Mouse (Mus musculus): ENCODE measurements at regions not wholly inside any gene's neighbourhood (a gene's known extent, or its start where the extent isn't known, plus 50 kb on each side); places are given as distances from the start of the nearest gene placed in this dataset.

DNA sequence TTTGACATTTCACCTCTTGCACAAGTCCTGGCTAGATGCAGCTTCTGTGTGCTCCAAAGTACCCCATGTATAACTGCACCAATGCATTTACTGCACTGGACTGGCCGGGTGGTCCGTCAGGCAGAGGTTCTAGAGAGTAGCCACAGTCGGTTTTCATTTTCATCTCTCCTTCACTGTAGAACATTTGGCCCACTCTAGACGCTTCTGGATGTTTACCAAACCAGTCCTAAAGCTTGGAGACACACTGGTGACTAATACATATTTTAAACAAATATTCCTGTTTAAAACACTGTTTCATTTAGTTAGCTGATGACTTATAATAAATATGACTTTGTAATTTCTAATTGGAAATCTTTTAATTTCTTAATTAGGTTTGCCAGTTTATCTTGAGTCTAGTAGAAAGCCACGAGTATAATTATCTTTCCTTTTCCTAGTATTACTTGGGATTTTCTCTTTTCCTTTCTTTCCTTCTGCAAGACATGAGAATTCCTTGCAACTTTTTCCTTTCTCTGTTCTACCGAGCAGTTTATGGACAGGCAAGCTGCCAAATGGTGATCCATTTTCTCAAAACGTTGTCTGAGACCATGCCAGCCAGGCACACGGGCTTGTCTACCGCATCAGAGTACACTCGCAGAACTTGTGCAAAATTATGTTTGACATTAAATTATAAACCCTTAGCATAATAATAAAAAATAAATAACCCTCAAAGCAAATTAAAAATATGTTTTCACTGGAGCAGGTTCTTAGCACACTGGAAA, 250.4 kb upstream of the Zeb2 start:
- no peaks in the 10 kb centered on the region for H3K9me3 ChIP-seq (ENCODE audit: control insufficient read depth, low read length)
- no peak overlapping the region for H3K4me3 ChIP-seq (ENCODE audit: low read depth, low read length)
- H3K27ac ChIP-seq (ENCODE audit: low read depth, low read length), result no peak overlapping the region
- no peak overlapping the region for H3K9ac ChIP-seq (ENCODE audit: low read length)
- no peaks in the 10 kb centered on the region for H3K36me3 ChIP-seq (ENCODE audit: control insufficient read depth, insufficient read depth, low read length)
- H3K4me1 ChIP-seq (replicated peaks; ENCODE audit: control insufficient read depth, insufficient read depth, low read length), result no peaks in the 10 kb centered on the region
- H3K27me3 ChIP-seq (ENCODE audit: control insufficient read depth, insufficient read depth, low read length), result no peaks in the 10 kb centered on the region
- no peak overlapping the region for H3K4me2 ChIP-seq (ENCODE audit: low read depth, low read length, severe bottlenecking)
- ATAC-seq (replicated peaks; ENCODE audit: low FRiP score) (no peak), DNase-seq (ENCODE audit: low spot score) (no peak)
- 92% methylated on average over 10 of the region's 10 CpGs for WGBS

- H3K4me2 ChIP-seq (ENCODE audit: low read depth, low read length, severe bottlenecking), result no peak overlapping the region
- DNase-seq (ENCODE audit: low spot score) (no peak), ATAC-seq (replicated peaks; ENCODE audit: low FRiP score) (peak; percentile 21; the same call in 1 of the 2 replicates)
- no peak overlapping the region for H3K4me3 ChIP-seq (ENCODE audit: low read depth, low read length)
- WGBS, result 55% methylated on average over 7 of the region's 7 CpGs
- no peaks in the 10 kb centered on the region for H3K36me3 ChIP-seq (ENCODE audit: control insufficient read depth, insufficient read depth, low read length)
- H3K27ac ChIP-seq (ENCODE audit: low read depth, low read length), result 0 out of 2 replicates have a peak overlapping the region, but pooled peaks have one; percentile 18
- no peaks in the 10 kb centered on the region for H3K27me3 ChIP-seq (ENCODE audit: control insufficient read depth, insufficient read depth, low read length)
- peaks cover 2% of the 10 kb centered on the region; the same call in 1 of the 2 replicates for H3K4me1 ChIP-seq (replicated peaks; ENCODE audit: control insufficient read depth, insufficient read depth, low read length)
- H3K9ac ChIP-seq (ENCODE audit: low read length), result no peak overlapping the region
- H3K9me3 ChIP-seq (ENCODE audit: control insufficient read depth, low read length), result no peaks in the 10 kb centered on the region
Measured at GRCm38 (mm10) chr2:45357266-45357665, 240.1 kb upstream of the Zeb2 start.

GRCm38 (mm10) chr2:45356558-45357170, 239.5 kb upstream of the Zeb2 start:
- Histone ChIP-seq H3K9ac (ENCODE audit: low read length) (no peak overlapping the region), H3K36me3 (ENCODE audit: control insufficient read depth, insufficient read depth, low read length) (no peaks in the 10 kb centered on the region), H3K27ac (ENCODE audit: low read depth, low read length) (no peak overlapping the region), H3K27me3 (ENCODE audit: control insufficient read depth, insufficient read depth, low read length) (no peaks in the 10 kb centered on the region), H3K9me3 (ENCODE audit: control insufficient read depth, low read length) (no peaks in the 10 kb centered on the region), H3K4me2 (ENCODE audit: low read depth, low read length, severe bottlenecking) (no peak overlapping the region), H3K4me3 (ENCODE audit: low read depth, low read length) (no peak overlapping the region), H3K4me1 (replicated peaks; ENCODE audit: control insufficient read depth, insufficient read depth, low read length) (peaks cover 2% of the 10 kb centered on the region; the same call in 1 of the 2 replicates)
- WGBS, result 37% methylated on average over 8 of the region's 8 CpGs
- ATAC-seq (replicated peaks; ENCODE audit: low FRiP score) (peak; percentile 88), DNase-seq (ENCODE audit: low spot score) (no peak)

DNA sequence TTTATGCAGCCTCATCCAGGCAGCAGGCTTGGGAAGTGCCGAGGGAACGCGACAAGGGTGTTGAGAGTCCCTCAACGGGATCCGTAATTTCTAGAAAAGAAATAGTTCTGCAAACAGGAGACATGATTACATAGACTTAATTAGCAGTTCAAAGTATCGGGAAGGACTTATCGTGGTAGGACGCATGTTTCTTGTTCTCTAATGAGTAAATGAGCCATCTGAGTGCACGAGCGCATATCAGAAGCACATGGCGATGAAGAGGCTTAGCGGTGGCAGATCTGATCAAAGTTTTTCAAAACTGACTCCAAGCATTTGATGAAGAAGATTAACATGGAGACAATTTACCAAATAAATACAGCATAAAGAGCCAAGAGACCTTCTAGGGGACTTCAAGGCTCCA, 238.8 kb upstream of the Zeb2 start:
- no peaks in the 10 kb centered on the region for H3K36me3 ChIP-seq (ENCODE audit: control insufficient read depth, insufficient read depth, low read length)
- peaks cover 2% of the 10 kb centered on the region; the same call in 1 of the 2 replicates for H3K4me1 ChIP-seq (replicated peaks; ENCODE audit: control insufficient read depth, insufficient read depth, low read length)
- H3K9me3 ChIP-seq (ENCODE audit: control insufficient read depth, low read length), result no peaks in the 10 kb centered on the region
- 69% methylated on average over 12 of the region's 12 CpGs for WGBS
- ATAC-seq (replicated peaks; ENCODE audit: low FRiP score) (peak; percentile 32; the same call in 1 of the 2 replicates), DNase-seq (ENCODE audit: low spot score) (no peak)
- H3K27me3 ChIP-seq (ENCODE audit: control insufficient read depth, insufficient read depth, low read length), result no peaks in the 10 kb centered on the region
- H3K4me3 ChIP-seq (ENCODE audit: low read depth, low read length), result no peak overlapping the region
- H3K9ac ChIP-seq (ENCODE audit: low read length), result no peak overlapping the region
- no peak overlapping the region for H3K4me2 ChIP-seq (ENCODE audit: low read depth, low read length, severe bottlenecking)
- 0 out of 2 replicates have a peak overlapping the region, but pooled peaks have one; percentile 37 for H3K27ac ChIP-seq (ENCODE audit: low read depth, low read length)

GRCm38 (mm10) chr2:45351529-45352133, 234.4 kb upstream of the Zeb2 start:
- Histone ChIP-seq H3K27ac (ENCODE audit: low read depth, low read length) (no peak overlapping the region), H3K4me2 (ENCODE audit: low read depth, low read length, severe bottlenecking) (no peak overlapping the region), H3K9ac (ENCODE audit: low read length) (no peak overlapping the region), H3K4me1 (replicated peaks; ENCODE audit: control insufficient read depth, insufficient read depth, low read length) (no peaks in the 10 kb centered on the region), H3K36me3 (ENCODE audit: control insufficient read depth, insufficient read depth, low read length) (no peaks in the 10 kb centered on the region), H3K4me3 (ENCODE audit: low read depth, low read length) (no peak overlapping the region), H3K9me3 (ENCODE audit: control insufficient read depth, low read length) (no peaks in the 10 kb centered on the region), H3K27me3 (ENCODE audit: control insufficient read depth, insufficient read depth, low read length) (no peaks in the 10 kb centered on the region)
- 83% methylated on average over 1 of the region's 1 CpGs for WGBS
- DNase-seq (ENCODE audit: low spot score), result no peak
- no peak for ATAC-seq (replicated peaks; ENCODE audit: low FRiP score)

GRCm38 (mm10) chr2:45346358-45346757, 229.2 kb upstream of the Zeb2 start:
- H3K4me3 ChIP-seq (ENCODE audit: low read depth, low read length), result no peak overlapping the region
- H3K4me1 ChIP-seq (replicated peaks; ENCODE audit: control insufficient read depth, insufficient read depth, low read length), result no peaks in the 10 kb centered on the region
- H3K27me3 ChIP-seq (ENCODE audit: control insufficient read depth, insufficient read depth, low read length), result no peaks in the 10 kb centered on the region
- no peak overlapping the region for H3K27ac ChIP-seq (ENCODE audit: low read depth, low read length)
- no peak overlapping the region for H3K9ac ChIP-seq (ENCODE audit: low read length)
- 81% methylated on average over 5 of the region's 5 CpGs for WGBS
- H3K9me3 ChIP-seq (ENCODE audit: control insufficient read depth, low read length), result no peaks in the 10 kb centered on the region
- no peak for DNase-seq (ENCODE audit: low spot score)
- no peak for ATAC-seq (replicated peaks; ENCODE audit: low FRiP score)
- H3K36me3 ChIP-seq (ENCODE audit: control insufficient read depth, insufficient read depth, low read length), result no peaks in the 10 kb centered on the region
- H3K4me2 ChIP-seq (ENCODE audit: low read depth, low read length, severe bottlenecking), result no peak overlapping the region

GRCm38 (mm10) chr2:45339866-45340265, 222.7 kb upstream of the Zeb2 start:
- H3K9me3 ChIP-seq (ENCODE audit: control insufficient read depth, low read length), result no peaks in the 10 kb centered on the region
- DNase-seq (ENCODE audit: low spot score) (no peak), ATAC-seq (replicated peaks; ENCODE audit: low FRiP score) (no peak)
- no peaks in the 10 kb centered on the region for H3K27me3 ChIP-seq (ENCODE audit: control insufficient read depth, insufficient read depth, low read length)
- no peaks in the 10 kb centered on the region for H3K36me3 ChIP-seq (ENCODE audit: control insufficient read depth, insufficient read depth, low read length)
- no peak overlapping the region for H3K27ac ChIP-seq (ENCODE audit: low read depth, low read length)
- H3K4me2 ChIP-seq (ENCODE audit: low read depth, low read length, severe bottlenecking), result no peak overlapping the region
- 77% methylated on average over 1 of the region's 1 CpGs for WGBS
- no peak overlapping the region for H3K4me3 ChIP-seq (ENCODE audit: low read depth, low read length)
- no peaks in the 10 kb centered on the region for H3K4me1 ChIP-seq (replicated peaks; ENCODE audit: control insufficient read depth, insufficient read depth, low read length)
- H3K9ac ChIP-seq (ENCODE audit: low read length), result no peak overlapping the region

DNA sequence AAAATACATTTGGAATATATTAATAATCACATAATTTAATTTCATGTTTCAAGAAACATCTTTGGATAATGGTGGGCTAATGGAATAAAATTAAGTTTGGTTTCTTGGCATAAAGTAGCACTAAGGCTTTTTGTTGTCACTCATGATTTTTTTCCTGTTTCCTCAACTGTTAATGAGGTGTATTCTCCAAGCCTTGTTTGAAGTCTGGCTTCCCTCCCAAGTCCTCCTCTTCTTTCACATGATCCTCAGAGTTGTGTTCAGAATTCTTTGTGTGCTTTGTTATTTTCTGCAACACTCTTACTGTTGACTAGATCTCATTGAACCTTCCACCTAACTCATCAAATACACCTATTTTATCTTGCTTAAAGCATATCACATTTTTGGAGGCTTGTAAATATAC, 221.6 kb upstream of the Zeb2 start:
- H3K4me2 ChIP-seq (ENCODE audit: low read depth, low read length, severe bottlenecking), result no peak overlapping the region
- no peak for ATAC-seq (replicated peaks; ENCODE audit: low FRiP score)
- H3K9ac ChIP-seq (ENCODE audit: low read length), result no peak overlapping the region
- H3K27me3 ChIP-seq (ENCODE audit: control insufficient read depth, insufficient read depth, low read length), result no peaks in the 10 kb centered on the region
- H3K4me3 ChIP-seq (ENCODE audit: low read depth, low read length), result no peak overlapping the region
- no peaks in the 10 kb centered on the region for H3K4me1 ChIP-seq (replicated peaks; ENCODE audit: control insufficient read depth, insufficient read depth, low read length)
- no peak overlapping the region for H3K27ac ChIP-seq (ENCODE audit: low read depth, low read length)
- DNase-seq (ENCODE audit: low spot score), result no peak
- H3K9me3 ChIP-seq (ENCODE audit: control insufficient read depth, low read length), result no peaks in the 10 kb centered on the region
- H3K36me3 ChIP-seq (ENCODE audit: control insufficient read depth, insufficient read depth, low read length), result no peaks in the 10 kb centered on the region

Data from forebrain, embryonic 11.5 days (tissue).